In genomic region chr1:67116571-67116970, GRCm38 (mm10) we compare ENCODE assay signal across 16 mouse cellular contexts. TPM values are rescaled to one million over a fixed set of nuclear protein-coding genes. Genes with fewer than 3 reads are reported as not detected.
"Had no signal": no experiment of that assay in that cellular context is flagged by ENCODE, and none has a peak within 500 bp of the region (broad histone marks: within the 10 kb centered on the region; RNA-seq: fewer than 3 reads in every experiment).

No protein-coding gene starts in this region.

- H3K27me3 ChIP-seq: limb, embryonic 15.5 days; neural tube, embryonic 15.5 days had no signal

- H3K9me3 ChIP-seq: limb, embryonic 15.5 days; midbrain, embryonic 10.5 days; neural tube, embryonic 15.5 days had no signal

- H3K9ac ChIP-seq: limb, embryonic 15.5 days; neural tube, embryonic 15.5 days had no signal

- H3K4me2 ChIP-seq: limb, embryonic 15.5 days; neural tube, embryonic 15.5 days had no signal

- ATAC-seq: hindbrain, postnatal 0 days had no signal

- H3K4me1 ChIP-seq: limb, embryonic 15.5 days; midbrain, embryonic 10.5 days; neural tube, embryonic 15.5 days had no signal

- H3K4me3 ChIP-seq: limb, embryonic 15.5 days; midbrain, embryonic 10.5 days; myocyte; neural tube, embryonic 15.5 days had no signal

- DNase-seq: kidney, adult 9 months; kidney, postnatal 36 days; layer of hippocampus, adult 9-11 months; layer of hippocampus, postnatal 36 days; midbrain, embryonic 14.5 days; right cerebral cortex, adult 18-20 months; right cerebral cortex, postnatal 25 days; thymus, postnatal 14 days had no signal

- H3K36me3 ChIP-seq: limb, embryonic 15.5 days; midbrain, embryonic 10.5 days; neural tube, embryonic 15.5 days had no signal

- H3K27ac ChIP-seq: hindbrain, postnatal 0 days; kidney, postnatal 0 days; limb, embryonic 15.5 days; midbrain, embryonic 10.5 days; neural tube, embryonic 15.5 days; stomach, postnatal 0 days had no signal

RNA-seq across cellular contexts. Expression of gene Cps1, which starts 6.3 kb away (rescaled TPM):
- total RNA-seq: megakaryocyte, adult 5-6 weeks had no signal
- polyA plus RNA-seq: midbrain, embryonic 10.5 days had no signal
